Mouse (Mus musculus) intestine, postnatal 0 days (tissue): Measurements from ENCODE around the gene Fam118b. TPM values are rescaled to one million over a fixed set of nuclear protein-coding genes. Genes with fewer than 3 reads are reported as not detected.

Experiments
- ATAC-seq: fragments of 200-750 bp; cut with Nextera tagmentation; 2 replicates; pipeline ENCODE4 v1.8.0; 2017; ENCODE audit warnings: mild to moderate bottlenecking, moderate TSS enrichment, moderate library complexity
- H3K27ac ChIP-seq: fragments of 300-500 bp; sonication (generic); 2 replicates; pipeline ENCODE4 v1.5.1; 2014; ENCODE audit warnings: mild to moderate bottlenecking, low read depth, low read length, moderate library complexity
- H3K27me3 ChIP-seq: fragments of 300-500 bp; sonication (generic); replicated peaks from 2 replicates; pipeline ENCODE4 v1.6.1; 2014; ENCODE audit warnings: low read length, mixed read lengths; ENCODE audit not compliant: control insufficient read depth, insufficient read depth
- H3K36me3 ChIP-seq: fragments of 300-500 bp; sonication (generic); 2 replicates; pipeline ENCODE4 v1.6.1; 2014; ENCODE audit warnings: mild to moderate bottlenecking, moderate library complexity; ENCODE audit not compliant: control insufficient read depth, insufficient read depth
- H3K4me1 ChIP-seq: fragments of 300-500 bp; sonication (generic); replicated peaks from 2 replicates; pipeline ENCODE4 v1.6.1; 2014; ENCODE audit warnings: antibody characterized with exemption, low read length, mixed read lengths; ENCODE audit not compliant: control insufficient read depth, insufficient read depth
- H3K4me2 ChIP-seq: fragments of 300-500 bp; sonication (generic); replicated peaks from 2 replicates; pipeline ENCODE4 v1.6.1; 2014; ENCODE audit warnings: low read depth, mild to moderate bottlenecking, moderate library complexity
- H3K4me3 ChIP-seq: fragments of 300-500 bp; sonication (generic); 2 replicates; pipeline ENCODE4 v1.5.1; 2014; ENCODE audit warnings: low read depth, low read length
- H3K9ac ChIP-seq: fragments of 300-500 bp; sonication (generic); 2 replicates; pipeline ENCODE4 v1.6.1; 2014; ENCODE audit warnings: mild to moderate bottlenecking, low read depth, low read length
- H3K9me3 ChIP-seq: fragments of 300-500 bp; sonication (generic); 2 replicates; pipeline ENCODE4 v1.6.1; 2016; ENCODE audit warnings: mixed run types; ENCODE audit not compliant: control insufficient read depth
- CTCF ChIP-seq: sonication (generic); IDR thresholded peaks from 2 replicates; pipeline ENCODE4 v1.5.1; 2016; ENCODE audit warnings: low read depth, mild to moderate bottlenecking, control low read depth, antibody characterized with exemption, moderate library complexity
- WGBS: fragments of 180-500 bp; shearing (Covaris S2); extraction: QIAGEN DNeasy Blood & Tissue Kit; methylation state at CpG from one replicate; pipeline ENCODE4 v1.1.7; 2014; 5-methylcytosine and 5-hydroxymethylcytosine counted together
- polyA plus RNA-seq: library from polyadenylated mRNA; unstranded; fragments of >200 nt; fragmentation: Nextera tagmentation; extraction: Ambion mirVana; gene quantifications from 2 replicates; pipeline ENCODE4 v1.2.1, GENCODE M21; 2015

Gene Fam118b
- polyA plus RNA-seq, 1 experiment from 2014 or later: 73.5 TPM

- Histone ChIP-seq H3K36me3 (peaks cover 34% of the 10 kb centered on the region), H3K27me3 (no peaks in the 10 kb centered on the region), H3K4me3 (no peak overlapping the region), H3K9ac (no peak overlapping the region), H3K4me1 (no peaks in the 10 kb centered on the region), H3K4me2 (no peak overlapping the region), H3K9me3 (no peaks in the 10 kb centered on the region), H3K27ac (no peak overlapping the region)
- ATAC-seq: no peak
- WGBS: 42% methylated on average over 3 of the region's 3 CpGs
- TF ChIP-seq CTCF: no peak
Measured at GRCm38 (mm10) chr9:35203536-35203935, 64.1 kb downstream of the Fam118b start.

DNA sequence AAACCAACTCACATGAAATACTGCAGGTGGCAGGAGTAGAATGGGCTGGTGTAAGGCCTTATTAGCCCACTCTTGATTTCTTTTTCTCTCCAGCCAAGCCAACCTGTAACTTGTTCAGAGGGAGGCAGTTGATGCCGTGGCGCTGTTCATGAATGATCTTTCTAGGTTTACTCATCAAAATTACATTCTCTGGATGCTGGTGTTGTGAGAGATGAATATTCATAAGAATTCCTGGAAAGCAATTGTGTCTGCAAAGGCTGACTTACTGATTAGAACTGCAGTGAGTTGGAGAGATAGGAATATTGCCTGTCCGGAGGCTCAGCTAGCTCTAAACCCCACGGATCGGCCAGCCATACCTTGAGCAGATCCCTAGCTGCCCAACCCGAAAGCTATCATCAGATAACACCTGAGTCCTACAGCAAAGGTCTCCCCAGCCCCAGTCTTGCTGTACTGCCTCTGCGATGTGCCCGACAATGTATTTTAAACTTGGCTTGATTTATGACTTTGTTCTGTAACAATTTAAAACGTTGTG is 67.0 kb downstream of the Fam118b start:
- no peak for ATAC-seq
- no peaks in the 10 kb centered on the region for H3K27me3 ChIP-seq
- no peak for TF ChIP-seq CTCF
- H3K9ac ChIP-seq: peak overlapping the region; percentile 76; the same call in 1 of the 2 replicates
- H3K27ac ChIP-seq: no peak overlapping the region
- peaks cover 8% of the 10 kb centered on the region for H3K36me3 ChIP-seq
- 31% methylated on average over 9 of the region's 9 CpGs for WGBS
- no peaks in the 10 kb centered on the region for H3K9me3 ChIP-seq
- no peaks in the 10 kb centered on the region for H3K4me1 ChIP-seq
- peak overlapping the region; percentile 92 for H3K4me2 ChIP-seq
- peak overlapping the region; percentile 77 for H3K4me3 ChIP-seq

DNA sequence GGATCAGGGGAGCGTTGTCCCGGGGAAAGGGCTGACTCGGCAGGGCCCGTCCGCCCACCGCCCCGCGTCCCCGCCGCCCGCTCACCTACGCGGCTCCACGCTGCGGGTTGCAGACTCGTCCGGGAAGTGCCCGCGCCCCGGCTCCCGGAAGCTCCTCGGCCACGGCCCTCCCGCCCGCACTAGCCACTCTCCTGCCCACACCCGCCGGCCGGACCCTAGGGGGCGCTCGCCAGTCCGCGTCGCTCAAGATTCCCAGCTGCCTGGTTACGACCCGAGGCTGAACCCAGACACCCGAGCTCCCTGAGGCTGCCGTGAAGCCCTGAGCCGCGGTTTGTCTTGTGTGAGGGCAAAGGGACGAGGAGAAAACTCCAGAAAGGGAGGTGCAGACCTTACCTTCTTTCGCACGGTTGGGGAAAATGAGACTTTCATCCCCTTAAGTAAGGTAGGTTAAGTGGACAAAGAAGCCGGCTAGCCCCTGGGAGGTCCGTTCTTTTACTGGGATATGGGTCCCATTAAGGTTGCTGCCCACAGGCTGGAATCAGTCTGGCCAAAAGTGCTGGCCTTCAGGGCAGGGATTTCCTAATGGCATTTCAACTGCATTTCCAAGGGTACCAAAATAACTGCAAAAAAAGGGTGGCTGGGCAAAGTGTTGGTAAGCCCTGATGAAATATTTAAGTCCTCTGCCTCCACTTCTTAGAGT is 67.7 kb downstream of the Fam118b start, which contains the start of the genes Srpr and Tirap:
TSS of gene Srpr (plus strand) at position 404 of the 700 bp plus-strand sequence.
TSS of gene Tirap (minus strand) at position 520 of the 700 bp plus-strand sequence.
- Histone ChIP-seq H3K4me1 (no peaks in the 10 kb centered on the region), H3K4me3 (peak within 1 kb of the TSS; percentile 77), H3K9me3 (no peaks in the 10 kb centered on the region), H3K9ac (peak within 1 kb of the TSS; percentile 76), H3K36me3 (peaks cover 6% of the 10 kb centered on the region), H3K4me2 (peak within 1 kb of the TSS; percentile 92), H3K27me3 (no peaks in the 10 kb centered on the region), H3K27ac (peak within 1 kb of the TSS; percentile 76)
- peak; percentile 94 for TF ChIP-seq CTCF
- under 1% methylated on average over 27 of the region's 44 CpGs for WGBS
- peak; percentile 93 for ATAC-seq

- Histone ChIP-seq H3K4me3 (peak overlapping the region; percentile 77), H3K36me3 (no peaks in the 10 kb centered on the region), H3K9me3 (no peaks in the 10 kb centered on the region), H3K4me1 (no peaks in the 10 kb centered on the region), H3K27me3 (no peaks in the 10 kb centered on the region), H3K9ac (peak overlapping the region; percentile 76), H3K4me2 (peak overlapping the region; percentile 92), H3K27ac (peak overlapping the region; percentile 76)
- WGBS: 23% methylated on average over 18 of the region's 18 CpGs
- ATAC-seq: peak; percentile 42
- no peak for TF ChIP-seq CTCF
Measured at GRCm38 (mm10) chr9:35198945-35199771, 68.4 kb downstream of the Fam118b start.

DNA sequence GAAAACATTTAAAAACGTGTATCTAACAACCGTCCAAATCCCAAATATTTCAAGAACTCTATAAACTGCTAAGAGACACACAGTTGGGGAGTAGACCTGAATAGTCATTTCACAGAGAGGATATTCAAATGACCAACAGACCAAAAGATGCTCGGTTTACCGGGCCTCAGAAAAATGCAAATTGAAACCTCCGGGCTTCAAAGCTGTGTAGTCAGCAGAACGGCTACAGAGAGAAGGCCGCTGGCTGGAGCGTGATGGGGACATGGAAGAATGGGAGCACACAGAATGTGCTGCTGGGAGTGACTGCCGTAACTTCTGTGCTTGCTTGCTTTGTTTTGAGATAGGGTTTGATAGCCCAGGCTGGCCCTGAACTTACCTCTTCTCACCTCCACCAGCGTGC is 69.3 kb downstream of the Fam118b start:
- ATAC-seq: no peak
- WGBS: 84% methylated on average over 10 of the region's 10 CpGs
- H3K36me3 ChIP-seq: no peaks in the 10 kb centered on the region
- peak overlapping the region; percentile 92; the same call in 1 of the 2 replicates for H3K4me2 ChIP-seq
- H3K9ac ChIP-seq: no peak overlapping the region
- no peak for TF ChIP-seq CTCF
- no peak overlapping the region for H3K4me3 ChIP-seq
- no peaks in the 10 kb centered on the region for H3K9me3 ChIP-seq
- no peaks in the 10 kb centered on the region for H3K27me3 ChIP-seq
- H3K4me1 ChIP-seq: no peaks in the 10 kb centered on the region
- no peak overlapping the region for H3K27ac ChIP-seq

DNA sequence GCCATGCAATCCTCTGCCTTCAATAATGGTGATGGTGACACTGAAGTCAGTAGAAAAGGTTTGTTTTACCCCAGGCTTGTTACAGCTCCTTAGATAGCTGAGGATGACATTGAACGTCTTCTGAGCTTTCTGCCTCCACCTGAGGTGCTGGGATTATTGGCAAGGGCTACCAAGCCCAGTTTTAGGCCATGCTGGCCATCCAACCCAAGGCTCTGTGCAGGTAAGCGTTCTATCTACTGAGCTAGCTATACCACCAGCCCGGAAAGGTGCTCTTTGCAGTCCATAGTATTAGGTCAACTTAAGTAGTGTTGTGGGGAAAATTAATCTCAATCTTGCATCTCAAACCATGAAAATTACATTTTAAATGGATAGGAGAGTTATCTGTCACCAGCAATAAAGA is 70.0 kb downstream of the Fam118b start:
- Histone ChIP-seq H3K27ac (no peak overlapping the region), H3K4me1 (no peaks in the 10 kb centered on the region), H3K4me2 (no peak overlapping the region), H3K36me3 (no peaks in the 10 kb centered on the region), H3K9ac (no peak overlapping the region), H3K27me3 (no peaks in the 10 kb centered on the region), H3K4me3 (no peak overlapping the region), H3K9me3 (no peaks in the 10 kb centered on the region)
- ATAC-seq: no peak
- WGBS: 96% methylated on average over 3 of the region's 3 CpGs
- TF ChIP-seq CTCF: no peak
